Mouse (Mus musculus) layer of hippocampus, postnatal 36 days (tissue): ENCODE results near the gene Zfp428. TPM values are rescaled to one million over a fixed set of nuclear protein-coding genes. Genes with fewer than 3 reads are reported as not detected.
"Not testable (repeated sequence)": the region's sequence is repeated elsewhere in the genome, so short reads cannot be mapped to it uniquely, and the experiment has no call there.

Experiments used
- DNase-seq, 2 experiments: peaks; one replicate each; pipeline ENCODE4 v3.0.0; 2022
- total RNA-seq, 2 experiments: library from RNA; stranded (reverse); gene quantifications; 2 replicates each; pipeline ENCODE4 v1.2.3; 2021

Zfp428 gene
- total RNA-seq, 2 experiments from 2014 or later, result 36.2 to 42.1 TPM

DNA sequence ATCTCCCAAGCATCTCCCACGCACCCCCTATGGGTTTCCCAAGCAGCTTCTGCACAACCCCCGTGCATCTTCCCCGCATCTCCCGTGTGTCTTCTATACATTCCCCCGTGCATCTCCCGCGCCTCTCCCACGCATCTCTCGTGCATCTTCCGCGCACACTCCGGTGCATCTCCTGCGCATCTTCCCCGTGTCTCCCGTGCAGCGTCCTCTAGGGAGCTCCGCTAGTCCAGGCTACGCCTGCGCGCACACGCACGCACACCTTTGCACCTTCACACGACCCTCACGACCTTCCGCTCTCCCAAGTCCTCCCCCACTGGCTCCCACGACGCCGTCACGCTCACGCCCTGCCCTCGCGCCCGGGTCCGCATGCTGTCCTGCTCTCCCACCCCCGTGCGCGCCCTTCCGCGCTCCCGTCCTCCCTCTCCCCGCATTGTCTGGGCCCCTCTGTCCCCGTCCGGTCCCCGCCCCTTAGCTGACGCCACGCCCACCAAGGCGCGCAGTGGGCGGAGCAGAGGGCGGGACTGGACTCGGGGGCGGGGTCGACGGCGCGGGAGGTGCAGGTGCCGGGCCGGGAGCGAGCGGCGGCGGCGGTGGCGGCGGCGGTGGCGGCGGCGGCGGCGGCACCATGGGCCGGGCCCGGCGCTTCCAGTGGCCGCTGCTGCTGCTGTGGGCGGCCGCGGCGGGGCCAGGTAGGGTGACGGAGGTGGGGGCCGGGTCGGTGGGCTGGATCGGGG lies 25.2 kb upstream of the Zfp428 start, which contains the start of gene Cadm4:
TSS of gene Cadm4 (plus strand) at position 550 of the 734 bp plus-strand sequence.
- peak; percentile 88 to 89 for DNase-seq

- DNase-seq, result no peak
Measured at GRCm38 (mm10) chr7:24482208-24483020, 24.4 kb upstream of the Zfp428 start.

DNA sequence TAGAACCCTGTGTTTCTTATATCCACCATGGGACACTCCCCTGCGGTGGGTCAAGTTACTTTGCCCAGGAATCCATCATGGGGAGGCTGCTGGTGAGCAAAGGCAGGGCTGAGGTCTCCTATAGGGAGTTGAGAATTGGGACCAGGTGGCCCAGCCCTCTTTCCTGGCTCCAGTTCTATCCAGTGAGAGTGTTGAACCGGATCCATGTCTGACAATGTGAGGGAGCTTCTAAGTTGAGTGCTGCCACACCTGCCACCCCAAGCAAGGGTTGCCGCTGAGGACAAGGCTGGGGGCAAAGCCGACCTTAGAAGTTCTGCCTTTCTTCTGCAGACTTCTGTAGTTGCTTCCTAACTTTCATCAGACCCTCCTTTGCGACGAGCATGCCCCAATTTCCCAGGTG lies 23.5 kb upstream of the Zfp428 start:
- not testable (repeated sequence) for DNase-seq

DNA sequence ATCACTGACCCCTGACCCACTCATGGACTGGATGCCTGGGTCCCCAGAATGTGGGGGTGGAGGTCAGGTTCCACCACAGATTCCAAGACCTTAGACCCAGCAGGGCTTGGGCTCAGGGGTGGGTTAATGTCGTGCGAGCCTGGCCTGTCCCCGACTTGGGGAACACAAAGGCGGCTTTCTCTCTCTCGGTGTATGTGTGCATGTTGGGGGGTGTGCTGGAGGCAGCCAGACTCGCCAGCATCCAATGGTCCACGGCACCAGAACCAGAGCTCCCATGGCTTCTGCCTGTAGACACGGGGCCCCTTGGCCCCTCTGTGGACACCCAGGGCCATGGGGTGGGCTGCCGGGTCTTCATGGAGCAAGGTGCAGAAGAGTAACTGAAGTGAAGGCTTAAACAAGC lies 21.3 kb upstream of the Zfp428 start:
- no peak for DNase-seq

- DNase-seq, result no peak
Measured at GRCm38 (mm10) chr7:24486654-24487130, 20.1 kb upstream of the Zfp428 start.

GRCm38 (mm10) chr7:24487403-24487802 lies 19.4 kb upstream of the Zfp428 start:
- no peak for DNase-seq

- no peak for DNase-seq
Measured at GRCm38 (mm10) chr7:24488303-24488702, 18.5 kb upstream of the Zfp428 start.

DNA sequence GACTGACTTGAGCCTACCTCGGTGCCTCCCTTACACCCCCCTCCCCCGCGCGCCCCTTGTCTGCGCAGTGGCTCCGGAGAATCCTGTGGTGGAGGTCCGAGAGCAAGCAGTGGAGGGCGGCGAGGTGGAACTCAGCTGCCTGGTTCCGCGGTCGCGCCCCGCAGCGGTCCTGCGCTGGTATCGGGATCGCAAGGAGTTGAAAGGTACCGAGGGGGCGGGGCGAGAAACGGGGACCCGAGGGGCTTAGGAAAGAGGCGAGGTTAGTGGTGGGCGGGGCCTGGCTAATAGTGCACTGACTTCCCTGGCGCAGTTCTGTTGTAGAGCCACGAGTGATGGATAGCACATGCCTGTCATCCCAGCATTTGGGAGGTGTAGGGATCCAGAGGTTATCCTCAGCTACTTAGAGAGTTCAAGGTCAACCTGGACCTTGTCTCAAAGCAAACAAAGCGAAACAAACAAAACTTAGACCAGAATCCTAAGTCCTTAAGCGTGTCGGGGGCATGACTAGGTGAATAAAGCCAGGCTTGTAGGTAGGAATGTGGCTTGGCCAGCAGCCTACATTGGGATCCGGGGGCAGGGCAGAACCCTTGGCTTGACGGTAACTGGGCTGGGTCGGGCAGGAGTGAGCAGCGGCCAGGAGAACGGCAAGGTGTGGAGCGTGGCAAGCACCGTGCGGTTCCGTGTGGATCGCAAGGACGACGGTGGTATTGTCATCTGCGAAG lies 6.8 kb upstream of the Zfp428 start:
- no peak for DNase-seq

- DNase-seq, result no peak
Measured at GRCm38 (mm10) chr7:24500929-24501328, 5.9 kb upstream of the Zfp428 start.

DNA sequence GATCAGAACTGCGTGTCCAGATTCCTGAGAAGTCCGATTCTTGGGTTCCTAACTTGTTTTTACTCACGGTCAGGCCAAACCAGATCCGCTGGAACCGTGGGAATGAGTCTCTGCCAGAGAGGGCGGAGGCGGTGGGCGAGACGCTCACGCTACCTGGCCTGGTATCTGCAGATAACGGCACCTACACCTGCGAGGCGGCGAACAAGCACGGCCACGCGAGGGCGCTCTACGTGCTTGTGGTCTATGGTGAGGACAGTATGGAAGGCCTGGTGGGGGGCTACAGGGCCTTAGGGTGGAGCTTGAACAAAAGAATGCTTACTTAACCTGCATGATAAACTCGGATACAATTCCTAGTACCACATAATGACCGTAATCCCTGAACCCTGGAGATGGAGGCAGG lies 5.3 kb upstream of the Zfp428 start:
- no peak for DNase-seq

GRCm38 (mm10) chr7:24504004-24504403 lies 2.8 kb upstream of the Zfp428 start:
- no peak for DNase-seq

- DNase-seq, result no peak
Measured at GRCm38 (mm10) chr7:24504868-24505267, 1.9 kb upstream of the Zfp428 start.

GRCm38 (mm10) chr7:24505447-24506064 lies 1.2 kb upstream of the Zfp428 start:
- DNase-seq, result no peak

DNA sequence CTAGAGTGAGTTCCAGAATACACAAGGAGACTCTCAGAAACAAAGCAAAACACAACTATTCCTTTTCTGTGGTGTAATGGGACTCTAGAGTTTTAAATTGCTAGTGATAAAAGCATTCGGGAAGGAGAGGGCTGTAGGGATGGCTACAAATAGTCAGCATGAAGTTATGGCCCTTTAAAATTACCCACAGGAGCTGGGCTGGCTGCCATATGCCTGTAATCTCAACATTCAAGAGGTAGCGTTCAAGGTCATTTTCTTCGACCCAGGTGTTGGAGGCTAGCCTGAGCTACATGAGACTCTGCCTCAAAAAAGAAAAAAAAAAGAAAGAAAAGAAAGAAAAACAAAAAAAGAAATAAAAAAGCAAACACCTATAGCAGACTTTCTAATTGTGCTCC lies 744 bp upstream of the Zfp428 start:
- DNase-seq, result no peak

DNA sequence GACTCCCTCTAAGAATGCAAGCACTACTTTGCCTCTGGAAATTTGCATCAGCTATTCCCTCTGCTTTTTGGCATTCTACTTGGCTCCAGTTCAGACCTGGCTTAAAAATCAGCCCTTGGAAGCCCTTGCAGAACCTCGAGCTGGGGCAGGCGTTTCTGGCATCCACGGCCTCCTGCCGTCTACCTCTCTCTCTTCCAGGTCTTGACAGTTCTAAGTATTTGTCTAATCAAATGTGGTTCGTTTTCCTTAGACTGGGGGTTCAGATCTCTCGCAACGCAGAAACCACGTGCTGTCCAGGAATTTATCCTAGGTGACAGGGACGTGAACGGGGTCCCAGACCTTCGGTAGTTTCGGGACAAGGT lies 349 bp upstream of the Zfp428 start:
- peak; percentile 56 to 66 for DNase-seq

- no peak for DNase-seq
Measured at GRCm38 (mm10) chr7:24507726-24508114, 914 bp downstream of the Zfp428 start.

DNA sequence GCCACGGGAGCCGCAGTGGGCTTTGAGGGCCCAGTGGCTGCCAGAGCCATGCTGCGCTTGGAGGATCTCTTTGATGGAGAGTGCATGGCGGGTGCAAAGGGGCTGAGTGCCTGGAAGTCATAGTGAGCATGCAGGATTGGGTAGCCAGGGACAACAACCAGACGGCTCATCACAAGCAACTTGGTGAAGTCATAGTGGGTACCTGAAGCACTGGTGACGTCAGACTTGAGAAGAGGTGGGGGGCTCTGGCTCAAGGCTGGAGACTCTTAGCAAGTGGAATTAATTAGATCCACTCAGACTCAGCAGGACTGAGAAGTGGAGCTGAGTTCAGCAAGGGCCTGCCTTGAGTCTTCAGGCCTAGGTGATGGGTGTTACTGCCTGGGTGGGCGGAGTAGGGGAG lies 5.5 kb downstream of the Zfp428 start, which contains the start of gene AC161166.1:
TSS of gene AC161166.1 (minus strand) at position 101 of the 400 bp plus-strand sequence.
- DNase-seq, result no peak

- DNase-seq, result not testable (repeated sequence)
Measured at GRCm38 (mm10) chr7:24516319-24516718, 9.5 kb downstream of the Zfp428 start.

- no peak for DNase-seq
Measured at GRCm38 (mm10) chr7:24517077-24517476, 10.3 kb downstream of the Zfp428 start.

DNA sequence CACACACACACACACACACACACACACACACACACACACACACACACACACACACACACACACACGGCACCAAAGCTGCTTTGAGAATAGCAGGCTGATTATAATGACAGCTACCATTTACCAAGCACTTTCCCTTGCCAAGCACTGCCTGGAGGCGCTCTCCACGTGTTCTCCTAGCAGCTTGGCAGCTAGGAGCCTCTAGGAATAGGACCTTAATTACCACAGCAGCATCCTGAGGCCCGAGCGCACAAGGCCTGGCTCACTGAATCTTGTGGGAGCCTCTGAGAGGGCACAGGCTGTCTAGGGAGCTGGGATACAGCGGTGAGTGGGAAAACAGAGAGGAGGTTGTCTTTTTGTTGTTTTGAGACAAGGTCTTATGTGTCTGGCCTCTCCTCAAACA lies 10.8 kb downstream of the Zfp428 start:
- DNase-seq, result peak in 1 of 2 experiments; percentile 43

GRCm38 (mm10) chr7:24519130-24519529 lies 12.3 kb downstream of the Zfp428 start:
- DNase-seq, result no peak

DNA sequence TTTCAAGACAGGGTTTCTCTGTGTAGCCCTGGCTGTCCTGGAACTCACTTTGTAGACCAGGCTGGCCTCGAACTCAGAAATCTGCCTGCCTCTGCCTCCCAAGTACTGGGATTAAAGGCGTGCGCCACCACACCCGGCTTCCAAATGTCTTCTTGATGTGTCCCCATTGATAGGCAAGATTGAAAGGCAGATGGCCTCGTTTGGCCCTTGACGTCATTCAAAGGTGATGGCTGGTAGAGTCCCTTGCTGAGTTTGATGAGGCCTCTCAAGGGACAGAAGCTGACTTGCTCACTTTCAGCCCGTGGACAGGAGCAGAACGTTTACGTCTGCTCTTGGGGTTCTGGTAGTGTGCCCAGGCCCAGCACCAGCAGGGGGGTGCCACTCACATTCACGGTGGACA lies 13.2 kb downstream of the Zfp428 start:
- DNase-seq, result not testable (repeated sequence)
